Mouse (Mus musculus): ENCODE results near the gene Gnb1. TPM values are rescaled to one million over a fixed set of nuclear protein-coding genes. Genes with fewer than 3 reads are reported as not detected.

The Gnb1 gene
- total RNA-seq, 2 experiments from 2014 or later, result 166 to 196 TPM

GRCm38 (mm10) chr4:155525751-155526150 is 34.6 kb downstream of the Gnb1 start:
- intact Hi-C loops (cut with DNase I), result loop anchor here (5.0 kb wide), 1 partner anchor 33 kb away; the partner anchor contains the start of gene Gnb1
- DNase-seq (ENCODE audit: low spot score), result no peak

- intact Hi-C loops (cut with DNase I), result loop anchor here (5.0 kb wide), 1 partner anchor 37 kb away; the partner anchor contains the start of gene Gnb1
- DNase-seq (ENCODE audit: low spot score), result no peak
These were observed 38.1 kb downstream of the Gnb1 start for GRCm38 (mm10) chr4:155529294-155529693.

GRCm38 (mm10) chr4:155549993-155550392 is 58.8 kb downstream of the Gnb1 start:
- intact Hi-C loops (cut with DNase I), result no loop called here
- DNase-seq (ENCODE audit: low spot score), result no peak

GRCm38 (mm10) chr4:155550446-155550845 is 59.3 kb downstream of the Gnb1 start:
- no peak for DNase-seq (ENCODE audit: low spot score)
- intact Hi-C loops (cut with DNase I), result no loop called here

- no peak for DNase-seq (ENCODE audit: low spot score)
- intact Hi-C loops (cut with DNase I), result no loop called here
These were observed 59.9 kb downstream of the Gnb1 start for GRCm38 (mm10) chr4:155551073-155551472.

- DNase-seq (ENCODE audit: low spot score), result no peak
- intact Hi-C loops (cut with DNase I), result no loop called here
These were observed 61.9 kb downstream of the Gnb1 start for GRCm38 (mm10) chr4:155552917-155553532.

- no peak for DNase-seq (ENCODE audit: low spot score)
- intact Hi-C loops (cut with DNase I), result no loop called here
These were observed 63.7 kb downstream of the Gnb1 start for GRCm38 (mm10) chr4:155554880-155555279.

GRCm38 (mm10) chr4:155555464-155555863 is 64.3 kb downstream of the Gnb1 start:
- intact Hi-C loops (cut with DNase I), result no loop called here

GRCm38 (mm10) chr4:155559454-155559853 is 68.3 kb downstream of the Gnb1 start:
- intact Hi-C loops (cut with DNase I), result no loop called here
- DNase-seq (ENCODE audit: low spot score), result no peak

More at GRCm38 (mm10) chr4:155555464-155555863, 64.3 kb downstream of the Gnb1 start:
- DNase-seq (ENCODE audit: low spot score), result no peak

- DNase-seq (ENCODE audit: low spot score), result no peak
- intact Hi-C loops (cut with DNase I), result loop anchor here (2.0 kb wide), 1 partner anchor 70 kb away; the partner anchor contains the start of gene Gnb1
These were observed 69.8 kb downstream of the Gnb1 start for GRCm38 (mm10) chr4:155560932-155561331.

GRCm38 (mm10) chr4:155561661-155562442 is 70.7 kb downstream of the Gnb1 start, which contains the start of gene Nadk:
Gene Nadk (plus strand): TSS chr4:155562378.
- intact Hi-C loops (cut with DNase I), result loop anchor here (2.0 kb wide), 1 partner anchor 71 kb away; the partner anchor contains the start of gene Gnb1
- peak; percentile 36 for DNase-seq (ENCODE audit: low spot score)

GRCm38 (mm10) chr4:155562725-155563399 is 71.7 kb downstream of the Gnb1 start:
- intact Hi-C loops (cut with DNase I), result no loop called here
- DNase-seq (ENCODE audit: low spot score), result peak; percentile 42

GRCm38 (mm10) chr4:155563400-155564231 is 72.5 kb downstream of the Gnb1 start:
- intact Hi-C loops (cut with DNase I), result no loop called here
- peak; percentile 93 for DNase-seq (ENCODE audit: low spot score)

GRCm38 (mm10) chr4:155564315-155565069 is 73.3 kb downstream of the Gnb1 start:
- intact Hi-C loops (cut with DNase I), result no loop called here
- DNase-seq (ENCODE audit: low spot score), result peak; percentile 49

- intact Hi-C loops (cut with DNase I), result no loop called here
These were observed 75.4 kb downstream of the Gnb1 start for GRCm38 (mm10) chr4:155566555-155566954.

GRCm38 (mm10) chr4:155568170-155568569 is 77.0 kb downstream of the Gnb1 start:
- intact Hi-C loops (cut with DNase I), result loop anchor here (1.0 kb wide), 1 partner anchor 87 kb away; no protein-coding TSS in a partner anchor
- DNase-seq (ENCODE audit: low spot score), result no peak

More at GRCm38 (mm10) chr4:155566555-155566954, 75.4 kb downstream of the Gnb1 start:
- no peak for DNase-seq (ENCODE audit: low spot score)

- intact Hi-C loops (cut with DNase I), result loop anchor here (1.0 kb wide), 1 partner anchor 88 kb away; no protein-coding TSS in a partner anchor
- no peak for DNase-seq (ENCODE audit: low spot score)
These were observed 77.6 kb downstream of the Gnb1 start for GRCm38 (mm10) chr4:155568632-155569370.

- intact Hi-C loops (cut with DNase I), result loop anchor here (10.0 kb wide), 1 partner anchor 205 kb away; the partner anchor contains the start of gene Prkcz
These were observed 78.7 kb downstream of the Gnb1 start for GRCm38 (mm10) chr4:155569818-155570217.

More at GRCm38 (mm10) chr4:155569818-155570217, 78.7 kb downstream of the Gnb1 start:
- no peak for DNase-seq (ENCODE audit: low spot score)

Data from heart, postnatal 25 days (tissue).